Comparison of ENCODE assay signal across 29 mouse cellular contexts in the genomic region with DNA sequence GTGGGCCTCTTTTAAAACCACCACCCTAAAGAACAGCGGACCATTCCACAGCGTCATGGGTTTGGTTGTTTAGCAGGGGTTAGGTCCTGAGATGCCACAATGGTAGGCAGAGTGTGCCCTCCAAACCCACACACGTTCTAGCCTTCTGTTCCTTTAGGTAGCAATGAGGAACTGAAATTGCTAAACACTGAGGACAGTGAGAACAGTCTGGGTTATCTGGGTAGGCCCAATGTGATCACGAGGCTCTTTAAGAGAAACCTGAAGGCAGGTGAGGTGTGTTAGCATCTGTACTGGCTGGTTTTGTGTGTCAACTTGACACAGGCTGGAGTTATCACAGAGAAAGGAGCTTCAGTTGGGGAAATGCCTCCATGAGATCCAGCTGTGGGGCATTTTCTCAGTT. TPM values are rescaled to one million over a fixed set of nuclear protein-coding genes. Genes with fewer than 3 reads are reported as not detected.
"Had no signal": no experiment of that assay in that cellular context is flagged by ENCODE, and none has a peak within 500 bp of the region (broad histone marks: within the 10 kb centered on the region; RNA-seq: fewer than 3 reads in every experiment).

No protein-coding gene starts in this region.

- H3K4me2 ChIP-seq: liver, embryonic 15.5 days; lung, embryonic 15.5 days; midbrain, embryonic 12.5 days; neural tube, embryonic 13.5 days; neural tube, embryonic 15.5 days; stomach, embryonic 15.5 days had no signal

- ATAC-seq: liver, postnatal 0 days; lung, postnatal 0 days; midbrain, embryonic 16.5 days had no signal

- H3K4me3 ChIP-seq: liver, embryonic 15.5 days; lung, embryonic 15.5 days; midbrain, embryonic 10.5 days; midbrain, embryonic 12.5 days; myocyte; neural tube, embryonic 13.5 days; neural tube, embryonic 15.5 days; stomach, embryonic 15.5 days had no signal

- H3K4me1 ChIP-seq: liver, embryonic 15.5 days; lung, embryonic 15.5 days; midbrain, embryonic 12.5 days; neural tube, embryonic 13.5 days; neural tube, embryonic 15.5 days; stomach, embryonic 15.5 days had no signal

- H3K27me3 ChIP-seq: liver, embryonic 15.5 days; lung, embryonic 15.5 days; midbrain, embryonic 12.5 days; neural tube, embryonic 13.5 days; neural tube, embryonic 15.5 days; stomach, embryonic 15.5 days had no signal

- H3K36me3 ChIP-seq: liver, embryonic 15.5 days; lung, embryonic 15.5 days; midbrain, embryonic 10.5 days; midbrain, embryonic 12.5 days; neural tube, embryonic 13.5 days; neural tube, embryonic 15.5 days; stomach, embryonic 15.5 days had no signal

- H3K9ac ChIP-seq: liver, embryonic 15.5 days; liver, postnatal 0 days; lung, embryonic 15.5 days; midbrain, embryonic 12.5 days; neural tube, embryonic 13.5 days; neural tube, embryonic 15.5 days; stomach, embryonic 15.5 days had no signal

- H3K9me3 ChIP-seq: liver, embryonic 15.5 days; lung, embryonic 15.5 days; midbrain, embryonic 10.5 days; midbrain, embryonic 12.5 days; neural tube, embryonic 13.5 days; neural tube, embryonic 15.5 days; stomach, embryonic 15.5 days had no signal

- H3K27ac ChIP-seq: liver, embryonic 15.5 days; lung, embryonic 15.5 days; macrophage; midbrain, embryonic 10.5 days; midbrain, embryonic 12.5 days; neural tube, embryonic 13.5 days; neural tube, embryonic 15.5 days; stomach, embryonic 15.5 days; stomach, postnatal 0 days had no signal

- DNase-seq: liver, postnatal 0 days; lung, adult 2 months; lung, postnatal 14 days; lung, postnatal 36 days; midbrain, embryonic 14.5 days; right cerebral cortex, adult 18-20 months; right cerebral cortex, postnatal 25 days; right cerebral cortex, postnatal 4 days; spleen, adult 18-20 months; thymus, adult 2 months; thymus, postnatal 25 days; thymus, postnatal 4 days had no signal

RNA-seq across cellular contexts. Expression of gene Tex35, which starts 12.9 kb away (rescaled TPM):
- total RNA-seq: megakaryocyte progenitor cell, adult 5-6 weeks; megakaryocyte-erythroid progenitor cell, adult 5-6 weeks had no signal
- polyA plus RNA-seq: liver, embryonic 15.5 days; liver, postnatal 0 days; lung, embryonic 15.5 days; lung, postnatal 0 days; macrophage; midbrain, embryonic 10.5 days; midbrain, embryonic 12.5 days; midbrain, embryonic 14.5 days; midbrain, embryonic 16.5 days; neural tube, embryonic 11.5 days; neural tube, embryonic 13.5 days; neural tube, embryonic 15.5 days; small intestine, adult 2 months; stomach, embryonic 15.5 days; stomach, postnatal 0 days; urinary bladder, adult 2 months had no signal
